In genomic region chr11:74387203-74387602, GRCm38 (mm10) we compare ENCODE assay signal across 29 mouse cellular contexts. TPM values are rescaled to one million over a fixed set of nuclear protein-coding genes. Genes with fewer than 3 reads are reported as not detected.
A peak's percentile ranks its signal among the peaks of the same experiment; 100 is the strongest.
DNase-seq lines count a peak whose midpoint lies in the region; ATAC-seq and TF ChIP-seq lines count a peak whose summit lies in the region.
"Had no signal": no experiment of that assay in that cellular context is flagged by ENCODE, and none has a peak within 500 bp of the region (broad histone marks: within the 10 kb centered on the region; RNA-seq: fewer than 3 reads in every experiment).

No protein-coding gene starts in this region.

- peak; percentile 16 for DNase-seq in cerebellum, adult 8-10 months
- DNase-seq in cerebellum, adult 11 months, result no peak
- DNase-seq in gastrocnemius, postnatal 10 days, result peak; percentile 27
- no peak for DNase-seq in gastrocnemius, adult 2 months
- no peak for DNase-seq in heart, postnatal 25 days (ENCODE audit: low spot score)
- peak; percentile 58 for DNase-seq in left cerebral cortex, postnatal 4 days
- no peak for DNase-seq in left cerebral cortex, adult 2 months (ENCODE audit: extremely low spot score in 1 of 2, low spot score in 2 of 2)
- DNase-seq: adrenal gland, postnatal 10 days; B cell, adult 2 months; embryo, embryonic 11 days; gastrocnemius, postnatal 36 days; heart, postnatal 36 days; kidney, adult 8-10 months had no signal

- TF ChIP-seq CTCF in gastrocnemius, adult 2 months (IDR thresholded peaks at IDR 0.05), result no peak
- TF ChIP-seq CTCF in left cerebral cortex, adult 2 months (IDR thresholded peaks at IDR 0.05), result no peak

- H3K36me3 ChIP-seq in heart, embryonic 16.5 days (ENCODE audit: control insufficient read depth, insufficient read depth), result no peaks in the 10 kb centered on the region; the same call in 1 of the 2 replicates
- H3K36me3 ChIP-seq: embryonic facial prominence, embryonic 15.5 days; forebrain, embryonic 15.5 days had no signal

- no peaks in the 10 kb centered on the region for H3K9me3 ChIP-seq in heart, embryonic 16.5 days (replicated peaks; ENCODE audit: control insufficient read depth, low read length)
- H3K9me3 ChIP-seq: embryonic facial prominence, embryonic 15.5 days; forebrain, embryonic 15.5 days; G1E; hindbrain, embryonic 15.5 days had no signal

- WGBS in heart, embryonic 16.5 days, result 56% methylated on average over 5 of the region's 5 CpGs

- ATAC-seq in heart, embryonic 16.5 days (replicated peaks; ENCODE audit: extremely low read depth, insufficient read depth, low FRiP score), result 0 out of 2 replicates have a peak, but pooled peaks have one; percentile 12
- ATAC-seq: CD4-positive, CD25-positive, alpha-beta regulatory T cell, adult 4 months; forebrain, embryonic 15.5 days; intestine, embryonic 16.5 days had no signal

- H3K27ac ChIP-seq in gastrocnemius, adult 2 months, result no peak overlapping the region
- no peak overlapping the region for H3K27ac ChIP-seq in heart, embryonic 16.5 days (ENCODE audit: low read length)
- H3K27ac ChIP-seq in left cerebral cortex, adult 2 months, result no peak overlapping the region
- H3K27ac ChIP-seq: embryonic facial prominence, embryonic 15.5 days; forebrain, embryonic 15.5 days; hindbrain, embryonic 15.5 days had no signal

- H3K4me2 ChIP-seq in heart, embryonic 16.5 days (ENCODE audit: low read depth, low read length), result no peak overlapping the region
- H3K4me2 ChIP-seq: embryonic facial prominence, embryonic 15.5 days; forebrain, embryonic 15.5 days; hindbrain, embryonic 15.5 days had no signal

- no peak overlapping the region for H3K9ac ChIP-seq in heart, embryonic 16.5 days (ENCODE audit: low read length)
- H3K9ac ChIP-seq: embryonic facial prominence, embryonic 15.5 days; forebrain, embryonic 15.5 days; hindbrain, embryonic 15.5 days had no signal

- no peaks in the 10 kb centered on the region for H3K27me3 ChIP-seq in heart, embryonic 16.5 days (ENCODE audit: control insufficient read depth, insufficient read depth, low read length)
- H3K27me3 ChIP-seq: embryonic facial prominence, embryonic 15.5 days; forebrain, embryonic 15.5 days; hindbrain, embryonic 15.5 days had no signal

- H3K4me3 ChIP-seq in gastrocnemius, adult 2 months, result no peak overlapping the region
- H3K4me3 ChIP-seq in heart, embryonic 16.5 days (ENCODE audit: low read length), result no peak overlapping the region
- H3K4me3 ChIP-seq in left cerebral cortex, adult 2 months, result no peak overlapping the region
- H3K4me3 ChIP-seq: embryonic facial prominence, embryonic 15.5 days; erythroblast, embryonic 14.5 days; forebrain, embryonic 15.5 days; hindbrain, embryonic 15.5 days had no signal

- intact Hi-C loops in gastrocnemius, adult 2 months (cut with DNase I), result no loop called here
- intact Hi-C loops in heart, postnatal 25 days (cut with DNase I), result no loop called here
- intact Hi-C loops in left cerebral cortex, postnatal 4 days (cut with DNase I), result no loop called here
- intact Hi-C loops in left cerebral cortex, adult 2 months (cut with DNase I), result no loop called here

- peaks cover 9% of the 10 kb centered on the region for H3K4me1 ChIP-seq in heart, embryonic 16.5 days (ENCODE audit: control insufficient read depth, insufficient read depth, low read length)
- H3K4me1 ChIP-seq: forebrain, embryonic 15.5 days; hindbrain, embryonic 15.5 days had no signal

RNA-seq across cellular contexts. Expression of gene Olfr412, which starts 25.3 kb away (rescaled TPM):
- not detected for total RNA-seq in gastrocnemius, postnatal 10 days (2021)
- total RNA-seq in gastrocnemius, adult 2 months (2021), result not detected
- polyA plus RNA-seq in heart, embryonic 16.5 days (2015; fragmentation: Nextera tagmentation; extraction: Ambion mirVana), result not detected in 2 replicates
- not detected for total RNA-seq in heart, postnatal 25 days (2021)
- total RNA-seq in left cerebral cortex, postnatal 4 days (2021), result not detected
- total RNA-seq in left cerebral cortex, adult 2 months (2021), result not detected
- total RNA-seq: adrenal gland, postnatal 10 days; adrenal gland, postnatal 4 days; common myeloid progenitor, adult 5-6 weeks; gastrocnemius, postnatal 36 days; heart, postnatal 36 days had no signal
- polyA plus RNA-seq: brain, embryonic 14.5 days; CD4-positive, CD25-positive, alpha-beta regulatory T cell, adult 4 months; cerebellum, adult 2 months; embryonic facial prominence, embryonic 11.5 days; embryonic facial prominence, embryonic 15.5 days; erythroblast, embryonic 14.5 days; forebrain, embryonic 11.5 days; forebrain, embryonic 15.5 days; G1E; heart, embryonic 14.5 days; hindbrain, embryonic 11.5 days; hindbrain, embryonic 15.5 days; intestine, embryonic 16.5 days had no signal

RNA-seq across cellular contexts. Expression of gene Olfr411, which starts 34.8 kb away (rescaled TPM):
- not detected for total RNA-seq in gastrocnemius, postnatal 10 days (2021)
- not detected for total RNA-seq in gastrocnemius, adult 2 months (2021)
- polyA plus RNA-seq in heart, embryonic 16.5 days (2015; fragmentation: Nextera tagmentation; extraction: Ambion mirVana), result not detected in 2 replicates
- not detected for total RNA-seq in heart, postnatal 25 days (2021)
- not detected for total RNA-seq in left cerebral cortex, postnatal 4 days (2021)
- total RNA-seq in left cerebral cortex, adult 2 months (2021), result not detected
- total RNA-seq: adrenal gland, postnatal 10 days; adrenal gland, postnatal 4 days; common myeloid progenitor, adult 5-6 weeks; gastrocnemius, postnatal 36 days; heart, postnatal 36 days had no signal
- polyA plus RNA-seq: brain, embryonic 14.5 days; CD4-positive, CD25-positive, alpha-beta regulatory T cell, adult 4 months; cerebellum, adult 2 months; embryonic facial prominence, embryonic 11.5 days; erythroblast, embryonic 14.5 days; forebrain, embryonic 11.5 days; forebrain, embryonic 15.5 days; G1E; heart, embryonic 14.5 days; hindbrain, embryonic 11.5 days; hindbrain, embryonic 15.5 days; intestine, embryonic 16.5 days had no signal

RNA-seq across cellular contexts. Expression of gene Olfr410, which starts 49.4 kb away (rescaled TPM):
- total RNA-seq in gastrocnemius, postnatal 10 days (2021), result not detected
- not detected for total RNA-seq in gastrocnemius, adult 2 months (2021)
- polyA plus RNA-seq in heart, embryonic 16.5 days (2015; fragmentation: Nextera tagmentation; extraction: Ambion mirVana), result not detected in 2 replicates
- total RNA-seq in heart, postnatal 25 days (2021), result not detected
- not detected for total RNA-seq in left cerebral cortex, postnatal 4 days (2021)
- total RNA-seq in left cerebral cortex, adult 2 months (2021), result not detected
- total RNA-seq: adrenal gland, postnatal 10 days; adrenal gland, postnatal 4 days; common myeloid progenitor, adult 5-6 weeks; gastrocnemius, postnatal 36 days; heart, postnatal 36 days had no signal
- polyA plus RNA-seq: brain, embryonic 14.5 days; CD4-positive, CD25-positive, alpha-beta regulatory T cell, adult 4 months; cerebellum, adult 2 months; embryonic facial prominence, embryonic 11.5 days; erythroblast, embryonic 14.5 days; forebrain, embryonic 11.5 days; forebrain, embryonic 15.5 days; G1E; heart, embryonic 14.5 days; hindbrain, embryonic 11.5 days; hindbrain, embryonic 15.5 days; intestine, embryonic 16.5 days had no signal

Comparison
In these comparisons a context has a peak if more than half of its experiments do, and no peak if none do; other contexts are left out.
1. DNase-seq: peak in cerebellum, adult 8-10 months (single experiment), gastrocnemius, postnatal 10 days (single experiment) and left cerebral cortex, postnatal 4 days (single experiment); none in cerebellum, adult 11 months (single experiment), gastrocnemius, adult 2 months (single experiment), heart, postnatal 25 days (single experiment) and left cerebral cortex, adult 2 months (0 of 2).